Mouse (Mus musculus) C2C12 (cell line): ENCODE measurements at regions not wholly inside any gene's neighbourhood (a gene's known extent, or its start where the extent isn't known, plus 50 kb on each side); places are given as distances from the start of the nearest gene placed in this dataset.

ENCODE experiments used
- H3K27me3 ChIP-seq: one replicate; pipeline ENCODE4 v1.6.1; 2011; ENCODE audit not compliant: control insufficient read depth, insufficient read depth, insufficient read length
- H3K36me3 ChIP-seq: one replicate; pipeline ENCODE4 v1.6.1; 2011; ENCODE audit not compliant: control insufficient read depth, insufficient read depth
- H3K4me3 ChIP-seq: one replicate; pipeline ENCODE4 v1.5.1; 2011; ENCODE audit warnings: mild to moderate bottlenecking, control low read depth; ENCODE audit not compliant: poor library complexity, insufficient read depth, severe bottlenecking
- H3K79me2 ChIP-seq: one replicate; pipeline ENCODE4 v1.6.1; 2011; ENCODE audit not compliant: control insufficient read depth, insufficient read depth
- H3K79me3 ChIP-seq: one replicate; pipeline ENCODE4 v1.6.1; 2011; ENCODE audit warnings: low read depth, control low read depth
- H3ac ChIP-seq: one replicate; pipeline ENCODE3; 2011; ENCODE audit warnings: low read depth; ENCODE audit not compliant: control insufficient read depth, insufficient read length
- CEBPB ChIP-seq: IDR thresholded peaks from one replicate; pipeline ENCODE4 v1.6.1; 2011; ENCODE audit warnings: low read depth, mild to moderate bottlenecking, control low read depth, moderate library complexity
- CTCF ChIP-seq: IDR thresholded peaks from one replicate; pipeline ENCODE4 v1.5.1; 2011; ENCODE audit not compliant: control insufficient read depth, insufficient read depth, insufficient read length
- FOSL1 ChIP-seq: IDR thresholded peaks from one replicate; pipeline ENCODE4 v1.8.0; 2011; ENCODE audit warnings: mild to moderate bottlenecking, low read length; ENCODE audit not compliant: poor library complexity, insufficient read depth, severe bottlenecking
- MAX ChIP-seq: IDR thresholded peaks from one replicate; pipeline ENCODE4 v1.6.1; 2011; ENCODE audit warnings: mild to moderate bottlenecking, control low read depth
- MYOD1 ChIP-seq: IDR thresholded peaks from one replicate; pipeline ENCODE4 v1.6.1; 2011; ENCODE audit warnings: low read depth; ENCODE audit not compliant: control insufficient read depth, insufficient read length
- MYOG ChIP-seq: IDR thresholded peaks from one replicate; pipeline ENCODE4 v1.6.1; 2011; ENCODE audit not compliant: control insufficient read depth, insufficient read length; ENCODE audit errors: extremely low read depth
- USF1 ChIP-seq: IDR thresholded peaks from one replicate; pipeline ENCODE4 v1.6.1; 2011; ENCODE audit warnings: low read depth, mild to moderate bottlenecking, control low read depth, moderate library complexity

GRCm38 (mm10) chr1:193844868-193845267 lies 474.8 kb upstream of the Camk1g start:
- Histone ChIP-seq H3ac (no peak overlapping the region), H3K27me3 (no peaks in the 10 kb centered on the region), H3K79me3 (no peaks in the 10 kb centered on the region), H3K4me3 (no peak overlapping the region), H3K36me3 (no peaks in the 10 kb centered on the region), H3K79me2 (no peaks in the 10 kb centered on the region)
- no peak for TF ChIP-seq MAX
- TF ChIP-seq CTCF = no peak
- TF ChIP-seq FOSL1 = no peak
- no peak for TF ChIP-seq USF1
- TF ChIP-seq CEBPB = no peak
- no peak for TF ChIP-seq MYOG
- TF ChIP-seq MYOD1 = no peak

- Histone ChIP-seq H3K79me3 (no peaks in the 10 kb centered on the region), H3K27me3 (no peaks in the 10 kb centered on the region), H3K36me3 (no peaks in the 10 kb centered on the region), H3K79me2 (no peaks in the 10 kb centered on the region), H3ac (no peak overlapping the region), H3K4me3 (no peak overlapping the region)
- TF ChIP-seq MAX (no peak), CEBPB (no peak), FOSL1 (no peak), MYOG (no peak), CTCF (no peak), USF1 (no peak), MYOD1 (no peak)
Measured at GRCm38 (mm10) chr1:193844461-193844860, 474.4 kb upstream of the Camk1g start.

GRCm38 (mm10) chr1:193800998-193801397 lies 430.9 kb upstream of the Camk1g start:
- no peak overlapping the region for H3ac ChIP-seq

GRCm38 (mm10) chr1:193790579-193790978 lies 420.5 kb upstream of the Camk1g start:
- Histone ChIP-seq H3K4me3 (no peak overlapping the region), H3K79me2 (no peaks in the 10 kb centered on the region), H3ac (no peak overlapping the region), H3K36me3 (no peaks in the 10 kb centered on the region), H3K79me3 (no peaks in the 10 kb centered on the region), H3K27me3 (no peaks in the 10 kb centered on the region)
- TF ChIP-seq USF1 (no peak), CTCF (no peak), CEBPB (no peak), FOSL1 (no peak), MYOG (no peak), MYOD1 (no peak), MAX (no peak)

More at GRCm38 (mm10) chr1:193800998-193801397, 430.9 kb upstream of the Camk1g start:
- H3K79me2 ChIP-seq = no peaks in the 10 kb centered on the region
- H3K36me3 ChIP-seq = no peaks in the 10 kb centered on the region
- H3K4me3 ChIP-seq = no peak overlapping the region
- TF ChIP-seq FOSL1 = no peak
- no peak for TF ChIP-seq MAX
- no peak for TF ChIP-seq CEBPB
- no peak for TF ChIP-seq CTCF
- TF ChIP-seq MYOD1 = no peak
- TF ChIP-seq MYOG = no peak
- no peak for TF ChIP-seq USF1
- no peaks in the 10 kb centered on the region for H3K27me3 ChIP-seq
- no peaks in the 10 kb centered on the region for H3K79me3 ChIP-seq

GRCm38 (mm10) chr1:193788496-193788895 lies 418.4 kb upstream of the Camk1g start:
- H3K36me3 ChIP-seq = no peaks in the 10 kb centered on the region
- H3K27me3 ChIP-seq = no peaks in the 10 kb centered on the region
- H3K79me3 ChIP-seq = no peaks in the 10 kb centered on the region
- H3K4me3 ChIP-seq = no peak overlapping the region
- H3ac ChIP-seq = no peak overlapping the region
- TF ChIP-seq USF1 (no peak), CTCF (no peak), MYOD1 (no peak), CEBPB (no peak), FOSL1 (no peak), MYOG (no peak), MAX (no peak)
- no peaks in the 10 kb centered on the region for H3K79me2 ChIP-seq

- no peak overlapping the region for H3ac ChIP-seq
- TF ChIP-seq CEBPB = no peak
- no peak for TF ChIP-seq MYOG
- no peak for TF ChIP-seq FOSL1
- no peak for TF ChIP-seq MYOD1
- TF ChIP-seq MAX = no peak
- TF ChIP-seq CTCF = no peak
- no peak for TF ChIP-seq USF1
- no peak overlapping the region for H3K4me3 ChIP-seq
- no peaks in the 10 kb centered on the region for H3K79me2 ChIP-seq
- no peaks in the 10 kb centered on the region for H3K27me3 ChIP-seq
- no peaks in the 10 kb centered on the region for H3K79me3 ChIP-seq
- no peaks in the 10 kb centered on the region for H3K36me3 ChIP-seq
Measured at GRCm38 (mm10) chr1:193787417-193787816, 417.3 kb upstream of the Camk1g start.
